Mouse (Mus musculus): ENCODE measurements around the gene Prickle3.

- TF ChIP-seq CTCF (IDR thresholded peaks at IDR 0.05; ENCODE audit: borderline replicate concordance, extremely low read depth, insufficient read depth, insufficient read length) (no peak), POLR2A (IDR thresholded peaks at IDR 0.05; ENCODE audit: borderline replicate concordance, extremely low read depth, insufficient read depth, insufficient read length, poor library complexity, severe bottlenecking) (no peak)
Observed at GRCm38 (mm10) chrX:7674284-7675000, 17.4 kb downstream of the Prickle3 start.

Data from brain, embryonic 14.5 days (tissue).